Mouse (Mus musculus): ENCODE data around the gene Prl8a1. TPM values are rescaled to one million over a fixed set of nuclear protein-coding genes. Genes with fewer than 3 reads are reported as not detected.

Prl8a1 gene
- polyA plus RNA-seq (2015; fragmentation: Nextera tagmentation; extraction: Ambion mirVana) = not detected in 2 replicates

- WGBS = 82% methylated on average over 2 of the region's 2 CpGs
- no peaks in the 10 kb centered on the region for H3K9me3 ChIP-seq
- H3K27me3 ChIP-seq (replicated peaks) = no peaks in the 10 kb centered on the region
- H3K4me2 ChIP-seq (replicated peaks) = no peak within 1 kb of the TSS
- no peak for ATAC-seq
- H3K36me3 ChIP-seq = no peaks in the 10 kb centered on the region
- no peak within 1 kb of the TSS for H3K9ac ChIP-seq
- H3K4me3 ChIP-seq (replicated peaks) = no peak within 1 kb of the TSS
- H3K4me1 ChIP-seq (replicated peaks) = no peaks in the 10 kb centered on the region
- H3K27ac ChIP-seq = no peak within 1 kb of the TSS
Observed at GRCm38 (mm10) chr13:27582071-27582470, at the start of gene Prl8a1. TSS of gene Prl8a1 (minus strand) at chr13:27582171.

GRCm38 (mm10) chr13:27610482-27610881 is 28.5 kb upstream of the Prl8a1 start, which contains the start of gene Prl7b1:
TSS of gene Prl7b1 (minus strand) at chr13:27610582.
- ATAC-seq = no peak
- Histone ChIP-seq H3K9ac (no peak within 1 kb of the TSS), H3K4me1 (replicated peaks) (no peaks in the 10 kb centered on the region)

GRCm38 (mm10) chr13:27564506-27564905 is 17.5 kb downstream of the Prl8a1 start, which contains the start of gene Prl8a9:
TSS of gene Prl8a9 (minus strand) at chr13:27564606.
- H3K27ac ChIP-seq = no peak within 1 kb of the TSS
- H3K36me3 ChIP-seq = no peaks in the 10 kb centered on the region
- H3K4me2 ChIP-seq (replicated peaks) = no peak within 1 kb of the TSS
- no peak for ATAC-seq
- WGBS = 81% methylated on average over 2 of the region's 2 CpGs
- no peak within 1 kb of the TSS for H3K4me3 ChIP-seq (replicated peaks)
- H3K27me3 ChIP-seq (replicated peaks) = no peaks in the 10 kb centered on the region
- H3K9ac ChIP-seq = no peak within 1 kb of the TSS
- no peaks in the 10 kb centered on the region for H3K9me3 ChIP-seq
- H3K4me1 ChIP-seq (replicated peaks) = no peaks in the 10 kb centered on the region

More at GRCm38 (mm10) chr13:27610482-27610881, 28.5 kb upstream of the Prl8a1 start, which contains the start of gene Prl7b1:
- H3K36me3 ChIP-seq = no peaks in the 10 kb centered on the region
- no peaks in the 10 kb centered on the region for H3K27me3 ChIP-seq (replicated peaks)
- no peak within 1 kb of the TSS for H3K27ac ChIP-seq
- no peak within 1 kb of the TSS for H3K4me3 ChIP-seq (replicated peaks)
- no peaks in the 10 kb centered on the region for H3K9me3 ChIP-seq
- H3K4me2 ChIP-seq (replicated peaks) = no peak within 1 kb of the TSS
- 70% methylated on average over 4 of the region's 4 CpGs for WGBS

- H3K27me3 ChIP-seq (replicated peaks) = no peaks in the 10 kb centered on the region
- no peak overlapping the region for H3K4me2 ChIP-seq (replicated peaks)
- H3K9me3 ChIP-seq = no peaks in the 10 kb centered on the region
- no peaks in the 10 kb centered on the region for H3K4me1 ChIP-seq (replicated peaks)
- H3K27ac ChIP-seq = no peak overlapping the region
- H3K4me3 ChIP-seq (replicated peaks) = no peak overlapping the region
- ATAC-seq = no peak
- no peaks in the 10 kb centered on the region for H3K36me3 ChIP-seq
- no peak overlapping the region for H3K9ac ChIP-seq
Observed at GRCm38 (mm10) chr13:27553336-27553735, 28.6 kb downstream of the Prl8a1 start.

Other genes with a start within 250 kb of the Prl8a1 start
- gene Prl8a2, start 236.5 kb downstream of the Prl8a1 start, polyA plus RNA-seq (2015; fragmentation: Nextera tagmentation; extraction: Ambion mirVana) = not detected in 2 replicates
- not detected in 2 replicates for gene Prl2b1, start 191.3 kb downstream of the Prl8a1 start, polyA plus RNA-seq (2015; fragmentation: Nextera tagmentation; extraction: Ambion mirVana)
- gene Prl8a6, start 143.5 kb downstream of the Prl8a1 start, polyA plus RNA-seq (2015; fragmentation: Nextera tagmentation; extraction: Ambion mirVana) = not detected in 2 replicates
- not detected in 2 replicates for gene Prl8a8, start 69.0 kb downstream of the Prl8a1 start, polyA plus RNA-seq (2015; fragmentation: Nextera tagmentation; extraction: Ambion mirVana)
- not detected in 2 replicates for gene Prl8a9, start 17.6 kb downstream of the Prl8a1 start, polyA plus RNA-seq (2015; fragmentation: Nextera tagmentation; extraction: Ambion mirVana)
- gene Prl7b1, start 28.4 kb upstream of the Prl8a1 start, polyA plus RNA-seq (2015; fragmentation: Nextera tagmentation; extraction: Ambion mirVana) = not detected in 2 replicates
- gene Prl7a1, start 60.3 kb upstream of the Prl8a1 start, polyA plus RNA-seq (2015; fragmentation: Nextera tagmentation; extraction: Ambion mirVana) = not detected in 2 replicates
- gene Prl7a2, start 85.9 kb upstream of the Prl8a1 start, polyA plus RNA-seq (2015; fragmentation: Nextera tagmentation; extraction: Ambion mirVana) = not detected in 2 replicates
- gene Prl7d1, start 134.6 kb upstream of the Prl8a1 start, polyA plus RNA-seq (2015; fragmentation: Nextera tagmentation; extraction: Ambion mirVana) = not detected in 2 replicates
- gene Prl7c1, start 198.6 kb upstream of the Prl8a1 start, polyA plus RNA-seq (2015; fragmentation: Nextera tagmentation; extraction: Ambion mirVana) = not detected in 2 replicates
- not detected in 2 replicates for gene Prl2a1, start 219.5 kb upstream of the Prl8a1 start, polyA plus RNA-seq (2015; fragmentation: Nextera tagmentation; extraction: Ambion mirVana)

Measured in intestine, embryonic 15.5 days (tissue).